Mouse (Mus musculus): ENCODE results near the gene Glra4. TPM values are rescaled to one million over a fixed set of nuclear protein-coding genes. Genes with fewer than 3 reads are reported as not detected.

The Glra4 gene
- 0.10 TPM in 1 of 2 replicates, not detected in the other for polyA plus RNA-seq (2014; fragmentation: Nextera tagmentation; extraction: Ambion mirVana)

DNA sequence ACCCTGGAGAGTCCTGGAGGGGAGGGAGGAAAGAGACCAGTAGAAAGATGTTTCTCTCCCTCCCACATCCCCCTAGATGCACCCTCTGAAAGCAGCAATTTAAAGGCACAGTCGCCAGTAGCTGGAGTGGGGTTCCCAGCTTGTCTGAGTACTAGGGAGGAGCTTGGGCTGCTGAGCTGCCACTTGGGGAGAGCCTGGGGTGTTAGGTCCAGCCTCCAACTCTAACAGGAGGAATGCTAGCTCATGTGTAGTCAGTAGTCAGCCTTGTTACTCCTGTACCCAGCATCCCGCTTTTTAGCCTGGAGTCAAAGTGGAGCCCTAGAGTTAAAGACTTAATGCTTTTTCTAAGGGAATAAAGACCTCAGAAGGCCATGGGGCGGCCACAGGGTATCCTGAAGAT is at the start of gene Glra4:
Gene Glra4 (minus strand): TSS at position 101 of the 400 bp plus-strand sequence.
- Histone ChIP-seq H3K27ac (ENCODE audit: low read depth, low read length) (no peak within 1 kb of the TSS), H3K27me3 (ENCODE audit: control insufficient read depth, insufficient read depth, low read length) (no peaks in the 10 kb centered on the region), H3K4me2 (no peak within 1 kb of the TSS), H3K4me3 (ENCODE audit: low read depth, low read length) (no peak within 1 kb of the TSS), H3K9ac (ENCODE audit: low read depth, low read length) (no peak within 1 kb of the TSS), H3K36me3 (ENCODE audit: control insufficient read depth, insufficient read depth, low read length) (no peaks in the 10 kb centered on the region), H3K9me3 (replicated peaks; ENCODE audit: control insufficient read depth, low read length) (no peaks in the 10 kb centered on the region), H3K4me1 (ENCODE audit: control insufficient read depth, insufficient read depth, low read length) (no peaks in the 10 kb centered on the region)
- ATAC-seq (replicated peaks; ENCODE audit: insufficient number of reproducible peaks, low FRiP score, low TSS enrichment), result no peak
- WGBS (ENCODE audit: insufficient replicate concordance), result 73% methylated on average over 3 of the region's 3 CpGs

DNA sequence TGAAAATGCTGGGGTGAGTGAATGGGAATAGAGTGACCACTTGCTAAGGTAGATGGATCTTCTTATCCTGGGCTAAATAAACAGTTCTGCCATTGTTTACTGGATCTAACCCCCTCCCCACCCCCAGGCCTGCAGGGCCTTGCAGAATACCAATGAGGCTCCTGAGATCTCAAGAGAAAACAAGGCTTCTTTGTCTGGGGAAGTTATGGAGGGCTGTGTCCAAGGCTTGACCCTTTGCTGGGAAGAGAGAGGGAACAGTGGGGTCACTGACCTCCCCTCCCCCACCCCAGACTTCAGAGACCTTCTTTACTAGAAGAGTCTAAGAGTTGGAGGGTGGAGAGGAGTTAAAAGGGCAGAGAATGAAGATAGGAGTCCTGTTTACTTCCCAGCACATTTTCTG is 48.7 kb upstream of the Glra4 start:
- Histone ChIP-seq H3K4me1 (ENCODE audit: control insufficient read depth, insufficient read depth, low read length) (no peaks in the 10 kb centered on the region), H3K27ac (ENCODE audit: low read depth, low read length) (no peak overlapping the region), H3K36me3 (ENCODE audit: control insufficient read depth, insufficient read depth, low read length) (no peaks in the 10 kb centered on the region), H3K27me3 (ENCODE audit: control insufficient read depth, insufficient read depth, low read length) (no peaks in the 10 kb centered on the region), H3K4me2 (no peak overlapping the region), H3K9me3 (replicated peaks; ENCODE audit: control insufficient read depth, low read length) (no peaks in the 10 kb centered on the region), H3K4me3 (ENCODE audit: low read depth, low read length) (no peak overlapping the region), H3K9ac (ENCODE audit: low read depth, low read length) (no peak overlapping the region)
- ATAC-seq (replicated peaks; ENCODE audit: insufficient number of reproducible peaks, low FRiP score, low TSS enrichment), result no peak

DNA sequence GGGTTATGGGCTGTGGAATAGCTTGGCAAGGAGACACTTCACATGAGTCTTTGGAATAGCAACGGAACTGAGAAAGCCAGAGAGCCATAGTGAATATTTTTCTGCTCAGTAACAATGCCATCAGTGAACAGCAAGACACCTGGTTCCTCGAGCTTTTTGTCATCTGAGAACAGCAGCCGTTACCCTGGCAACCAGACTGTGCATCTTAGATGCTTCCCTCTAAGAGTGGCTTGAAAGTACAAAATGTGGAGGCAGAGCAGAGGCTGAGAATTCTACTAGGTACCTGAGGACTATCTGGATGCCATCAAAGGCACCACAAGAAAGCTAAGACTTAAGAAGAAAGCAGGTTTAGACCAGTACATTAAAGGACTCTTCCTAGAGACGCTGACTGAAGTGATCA is 45.1 kb upstream of the Glra4 start:
- Histone ChIP-seq H3K4me2 (no peak overlapping the region), H3K9me3 (replicated peaks; ENCODE audit: control insufficient read depth, low read length) (no peaks in the 10 kb centered on the region), H3K27me3 (ENCODE audit: control insufficient read depth, insufficient read depth, low read length) (no peaks in the 10 kb centered on the region), H3K36me3 (ENCODE audit: control insufficient read depth, insufficient read depth, low read length) (no peaks in the 10 kb centered on the region), H3K4me1 (ENCODE audit: control insufficient read depth, insufficient read depth, low read length) (no peaks in the 10 kb centered on the region), H3K27ac (ENCODE audit: low read depth, low read length) (no peak overlapping the region), H3K9ac (ENCODE audit: low read depth, low read length) (no peak overlapping the region), H3K4me3 (ENCODE audit: low read depth, low read length) (no peak overlapping the region)
- WGBS (ENCODE audit: insufficient replicate concordance), result 59% methylated on average over 4 of the region's 4 CpGs
- no peak for ATAC-seq (replicated peaks; ENCODE audit: insufficient number of reproducible peaks, low FRiP score, low TSS enrichment)

- Histone ChIP-seq H3K4me2 (no peak within 1 kb of the TSS), H3K9me3 (replicated peaks; ENCODE audit: control insufficient read depth, low read length) (no peaks in the 10 kb centered on the region), H3K9ac (ENCODE audit: low read depth, low read length) (no peak within 1 kb of the TSS), H3K4me3 (ENCODE audit: low read depth, low read length) (no peak within 1 kb of the TSS), H3K27ac (ENCODE audit: low read depth, low read length) (no peak within 1 kb of the TSS), H3K36me3 (ENCODE audit: control insufficient read depth, insufficient read depth, low read length) (no peaks in the 10 kb centered on the region), H3K4me1 (ENCODE audit: control insufficient read depth, insufficient read depth, low read length) (no peaks in the 10 kb centered on the region), H3K27me3 (ENCODE audit: control insufficient read depth, insufficient read depth, low read length) (no peaks in the 10 kb centered on the region; the same call in 1 of the 2 replicates)
- 38% methylated on average over 1 of the region's 1 CpGs for WGBS (ENCODE audit: insufficient replicate concordance)
- ATAC-seq (replicated peaks; ENCODE audit: insufficient number of reproducible peaks, low FRiP score, low TSS enrichment), result no peak
Observed at GRCm38 (mm10) chrX:136822371-136822770, 42.4 kb upstream of the Glra4 start, which contains the start of gene Plp1. Gene Plp1 (plus strand): TSS chrX:136822671.

- Histone ChIP-seq H3K4me1 (ENCODE audit: control insufficient read depth, insufficient read depth, low read length) (no peaks in the 10 kb centered on the region), H3K27ac (ENCODE audit: low read depth, low read length) (no peak overlapping the region), H3K27me3 (ENCODE audit: control insufficient read depth, insufficient read depth, low read length) (no peaks in the 10 kb centered on the region; the same call in 1 of the 2 replicates), H3K36me3 (ENCODE audit: control insufficient read depth, insufficient read depth, low read length) (no peaks in the 10 kb centered on the region), H3K9me3 (replicated peaks; ENCODE audit: control insufficient read depth, low read length) (no peaks in the 10 kb centered on the region), H3K4me2 (no peak overlapping the region), H3K9ac (ENCODE audit: low read depth, low read length) (no peak overlapping the region), H3K4me3 (ENCODE audit: low read depth, low read length) (no peak overlapping the region)
- ATAC-seq (replicated peaks; ENCODE audit: insufficient number of reproducible peaks, low FRiP score, low TSS enrichment), result no peak
- 20% methylated on average over 1 of the region's 1 CpGs for WGBS (ENCODE audit: insufficient replicate concordance)
Observed at GRCm38 (mm10) chrX:136820250-136820649, 40.3 kb upstream of the Glra4 start.

GRCm38 (mm10) chrX:136819752-136820151 is 39.8 kb upstream of the Glra4 start:
- no peak overlapping the region for H3K4me3 ChIP-seq (ENCODE audit: low read depth, low read length)
- H3K4me2 ChIP-seq, result no peak overlapping the region
- ATAC-seq (replicated peaks; ENCODE audit: insufficient number of reproducible peaks, low FRiP score, low TSS enrichment), result no peak
- H3K4me1 ChIP-seq (ENCODE audit: control insufficient read depth, insufficient read depth, low read length), result no peaks in the 10 kb centered on the region
- 83% methylated on average over 6 of the region's 6 CpGs for WGBS (ENCODE audit: insufficient replicate concordance)
- no peaks in the 10 kb centered on the region for H3K9me3 ChIP-seq (replicated peaks; ENCODE audit: control insufficient read depth, low read length)
- no peaks in the 10 kb centered on the region; the same call in 1 of the 2 replicates for H3K27me3 ChIP-seq (ENCODE audit: control insufficient read depth, insufficient read depth, low read length)
- no peak overlapping the region for H3K27ac ChIP-seq (ENCODE audit: low read depth, low read length)
- no peak overlapping the region for H3K9ac ChIP-seq (ENCODE audit: low read depth, low read length)
- H3K36me3 ChIP-seq (ENCODE audit: control insufficient read depth, insufficient read depth, low read length), result no peaks in the 10 kb centered on the region

DNA sequence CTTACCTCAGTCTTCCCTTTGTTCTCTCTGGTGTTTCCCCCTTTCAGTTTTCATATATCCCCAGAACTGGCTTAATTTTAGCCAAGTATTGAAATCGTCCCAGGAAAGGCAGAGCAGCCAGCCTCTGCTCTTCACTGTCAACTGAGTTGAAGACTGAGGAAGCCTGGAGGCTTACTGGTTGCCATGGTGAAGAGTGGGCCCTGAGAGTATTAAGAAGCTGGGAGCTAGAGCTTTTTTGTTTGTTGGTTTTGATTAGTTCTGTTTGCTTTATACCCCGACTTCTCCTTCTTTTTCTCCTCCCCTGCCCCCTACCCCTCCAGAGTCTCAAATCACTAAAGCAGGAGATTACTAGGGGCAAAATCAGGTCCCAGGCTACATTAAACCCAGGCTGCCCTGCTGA is 17.3 kb upstream of the Glra4 start:
- Histone ChIP-seq H3K27ac (ENCODE audit: low read depth, low read length) (no peak overlapping the region), H3K9me3 (replicated peaks; ENCODE audit: control insufficient read depth, low read length) (no peaks in the 10 kb centered on the region), H3K4me1 (ENCODE audit: control insufficient read depth, insufficient read depth, low read length) (no peaks in the 10 kb centered on the region), H3K4me3 (ENCODE audit: low read depth, low read length) (no peak overlapping the region), H3K4me2 (no peak overlapping the region), H3K27me3 (ENCODE audit: control insufficient read depth, insufficient read depth, low read length) (no peaks in the 10 kb centered on the region), H3K9ac (ENCODE audit: low read depth, low read length) (no peak overlapping the region), H3K36me3 (ENCODE audit: control insufficient read depth, insufficient read depth, low read length) (no peaks in the 10 kb centered on the region)
- no peak for ATAC-seq (replicated peaks; ENCODE audit: insufficient number of reproducible peaks, low FRiP score, low TSS enrichment)
- 77% methylated on average over 2 of the region's 2 CpGs for WGBS (ENCODE audit: insufficient replicate concordance)

DNA sequence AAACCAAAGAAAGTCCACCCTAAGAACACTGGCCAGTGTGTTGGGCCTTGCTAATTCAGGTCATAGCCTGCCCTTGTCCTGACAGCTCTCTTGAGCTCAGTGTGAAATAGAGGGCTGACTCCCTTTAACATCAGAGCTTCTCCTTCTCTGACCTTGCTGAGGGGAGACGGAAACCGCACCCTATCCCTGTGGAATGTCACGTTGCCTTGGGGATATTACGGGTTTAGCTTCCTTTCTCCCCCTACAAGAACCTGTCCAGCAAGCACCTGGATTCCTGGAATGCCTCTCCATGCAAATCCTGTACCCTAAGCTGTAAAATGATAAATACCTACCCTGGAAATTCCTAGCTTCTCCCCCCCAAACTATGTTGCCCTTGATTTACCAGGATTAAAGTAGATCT is 9.5 kb upstream of the Glra4 start:
- Histone ChIP-seq H3K4me2 (no peak overlapping the region), H3K4me3 (ENCODE audit: low read depth, low read length) (no peak overlapping the region), H3K27me3 (ENCODE audit: control insufficient read depth, insufficient read depth, low read length) (no peaks in the 10 kb centered on the region), H3K27ac (ENCODE audit: low read depth, low read length) (no peak overlapping the region), H3K9ac (ENCODE audit: low read depth, low read length) (no peak overlapping the region), H3K9me3 (replicated peaks; ENCODE audit: control insufficient read depth, low read length) (no peaks in the 10 kb centered on the region), H3K4me1 (ENCODE audit: control insufficient read depth, insufficient read depth, low read length) (no peaks in the 10 kb centered on the region), H3K36me3 (ENCODE audit: control insufficient read depth, insufficient read depth, low read length) (no peaks in the 10 kb centered on the region)
- 70% methylated on average over 4 of the region's 4 CpGs for WGBS (ENCODE audit: insufficient replicate concordance)
- ATAC-seq (replicated peaks; ENCODE audit: insufficient number of reproducible peaks, low FRiP score, low TSS enrichment), result no peak

DNA sequence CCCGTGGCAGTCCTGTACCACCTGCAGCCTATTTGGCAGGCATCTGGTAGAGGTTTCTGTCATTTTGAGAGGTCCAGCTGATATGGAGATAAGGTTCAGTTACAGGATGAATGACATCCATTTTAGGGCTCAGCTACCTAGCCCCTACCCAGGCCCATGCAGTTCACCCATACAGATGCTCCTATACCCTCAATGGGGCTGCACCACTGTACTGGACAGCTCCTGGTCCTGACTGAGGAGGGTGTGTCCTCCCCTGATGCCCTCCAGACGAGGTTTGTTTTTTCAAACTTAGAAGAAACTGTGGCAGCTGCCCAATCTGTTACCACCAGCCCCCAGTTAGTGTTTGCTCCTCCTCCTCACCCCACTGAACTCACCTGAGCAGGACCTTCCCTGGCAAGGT is 679 bp downstream of the Glra4 start:
- H3K36me3 ChIP-seq (ENCODE audit: control insufficient read depth, insufficient read depth, low read length), result no peaks in the 10 kb centered on the region
- ATAC-seq (replicated peaks; ENCODE audit: insufficient number of reproducible peaks, low FRiP score, low TSS enrichment), result no peak

More for the DNA sequence above, 679 bp downstream of the Glra4 start:
- no peaks in the 10 kb centered on the region for H3K27me3 ChIP-seq (ENCODE audit: control insufficient read depth, insufficient read depth, low read length)
- H3K4me3 ChIP-seq (ENCODE audit: low read depth, low read length), result no peak overlapping the region
- H3K9me3 ChIP-seq (replicated peaks; ENCODE audit: control insufficient read depth, low read length), result no peaks in the 10 kb centered on the region
- no peaks in the 10 kb centered on the region for H3K4me1 ChIP-seq (ENCODE audit: control insufficient read depth, insufficient read depth, low read length)
- 57% methylated on average over 2 of the region's 2 CpGs for WGBS (ENCODE audit: insufficient replicate concordance)
- no peak overlapping the region for H3K9ac ChIP-seq (ENCODE audit: low read depth, low read length)
- no peak overlapping the region for H3K27ac ChIP-seq (ENCODE audit: low read depth, low read length)
- no peak overlapping the region for H3K4me2 ChIP-seq
